Mouse (Mus musculus) Patski (cell line): Measurements from ENCODE around the gene Kcnip1. TPM values are rescaled to one million over a fixed set of nuclear protein-coding genes. Genes with fewer than 3 reads are reported as not detected.

ENCODE experiments used
- ATAC-seq: fragments of 100-300 bp; one replicate; pipeline ENCODE4 v1.8.0; 2021
- CTCF ChIA-PET: fragments of 350-600 bp; sonication (Branson Sonifier 250); formaldehyde crosslinking; loops from one replicate; lab custom pipeline; 2022; ENCODE audit warnings: inconsistent platforms; lab: Charles Lee
- POLR2A ChIA-PET: fragments of 350-600 bp; sonication (Branson Sonifier 250); formaldehyde crosslinking; loops from one replicate; lab custom pipeline; 2022; ENCODE audit warnings: antibody characterized with exemption, inconsistent platforms; lab: Charles Lee
- DNase-seq: peaks from one replicate; pipeline ENCODE4 v3.0.0-alpha.2; 2011; ENCODE audit warnings: low read depth, low spot score
- H3K27me3 ChIP-seq: fragments of 371-371 bp; one replicate; pipeline ENCODE4 v1.5.1; 2021
- CTCF ChIP-seq: fragments of 100-300 bp; IDR thresholded peaks from one replicate; pipeline ENCODE4 v1.5.1; 2021
- in situ Hi-C: fragments of 300-500 bp; cut with MboI; formaldehyde crosslinking; loops from 3 replicates; pipeline ENCODE4 v1.11.1; 2018; ENCODE audit warnings: low pct_unique_long_range_greater_than_20kb, mixed read lengths
- polyA plus RNA-seq: library from polyadenylated mRNA; unstranded; gene quantifications from one replicate; pipeline ENCODE4 v1.2.3, GENCODE M21; 2021

Gene Kcnip1
- polyA plus RNA-seq, 1 experiment from 2014 or later = not detected

- TF ChIP-seq CTCF = no peak
- ChIA-PET CTCF (interaction anchor here (1.1 kb wide), 1 partner anchor 8 kb away, joined by 4 read pairs; no protein-coding TSS in a partner anchor), POLR2A (no interaction called here)
- DNase-seq (no peak), ATAC-seq (peak; percentile 53)
- no peaks in the 10 kb centered on the region for H3K27me3 ChIP-seq
- in situ Hi-C loops = no loop called here
Measured at GRCm38 (mm10) chr11:33818861-33819503, 174.0 kb downstream of the Kcnip1 start.

GRCm38 (mm10) chr11:33816020-33816419 is 176.9 kb downstream of the Kcnip1 start:
- no peaks in the 10 kb centered on the region for H3K27me3 ChIP-seq
- ChIA-PET POLR2A (interaction anchor here (0.8 kb wide), 1 partner anchor 9 kb away, joined by 3 read pairs; no protein-coding TSS in a partner anchor), CTCF (no interaction called here)
- no peak for TF ChIP-seq CTCF
- no peak for DNase-seq
- in situ Hi-C loops = no loop called here
- ATAC-seq = peak; percentile 6

GRCm38 (mm10) chr11:33810105-33810504 is 182.8 kb downstream of the Kcnip1 start:
- ATAC-seq (no peak), DNase-seq (no peak)
- in situ Hi-C loops = no loop called here
- POLR2A ChIA-PET = no interaction called here
- CTCF ChIA-PET = interaction anchor here (1.9 kb wide), 1 partner anchor 16 kb away, joined by 6 read pairs; no protein-coding TSS in a partner anchor
- H3K27me3 ChIP-seq = peaks cover 9% of the 10 kb centered on the region
- no peak for TF ChIP-seq CTCF

- no peak for DNase-seq
- H3K27me3 ChIP-seq = peaks cover 9% of the 10 kb centered on the region
- no peak for TF ChIP-seq CTCF
- no peak for ATAC-seq
- CTCF ChIA-PET = no interaction called here
- POLR2A ChIA-PET = no interaction called here
- in situ Hi-C loops = no loop called here
Measured at GRCm38 (mm10) chr11:33803093-33803492, 189.9 kb downstream of the Kcnip1 start.

GRCm38 (mm10) chr11:33800436-33801088 is 192.4 kb downstream of the Kcnip1 start:
- CTCF ChIA-PET = no interaction called here
- in situ Hi-C loops = no loop called here
- POLR2A ChIA-PET = no interaction called here
- H3K27me3 ChIP-seq = no peaks in the 10 kb centered on the region
- DNase-seq = no peak
- ATAC-seq = no peak
- TF ChIP-seq CTCF = no peak

GRCm38 (mm10) chr11:33799933-33800332 is 193.0 kb downstream of the Kcnip1 start:
- CTCF ChIA-PET = no interaction called here
- TF ChIP-seq CTCF = no peak
- in situ Hi-C loops = no loop called here
- peak; percentile 17 for DNase-seq
- POLR2A ChIA-PET = no interaction called here
- peak; percentile 71 for ATAC-seq
- H3K27me3 ChIP-seq = no peaks in the 10 kb centered on the region

GRCm38 (mm10) chr11:33798094-33798648 is 194.8 kb downstream of the Kcnip1 start:
- TF ChIP-seq CTCF = no peak
- POLR2A ChIA-PET = interaction anchor here (0.7 kb wide), 1 partner anchor 32 kb away, joined by 3 read pairs; no protein-coding TSS in a partner anchor
- ATAC-seq (no peak), DNase-seq (no peak)
- H3K27me3 ChIP-seq = peaks cover 4% of the 10 kb centered on the region
- CTCF ChIA-PET = no interaction called here
- in situ Hi-C loops = no loop called here

- ChIA-PET CTCF (no interaction called here), POLR2A (no interaction called here)
- DNase-seq (no peak), ATAC-seq (peak; percentile 26)
- peaks cover 11% of the 10 kb centered on the region for H3K27me3 ChIP-seq
- TF ChIP-seq CTCF = no peak
- in situ Hi-C loops = no loop called here
Measured at GRCm38 (mm10) chr11:33787362-33787761, 205.6 kb downstream of the Kcnip1 start.

GRCm38 (mm10) chr11:33786572-33786971 is 206.4 kb downstream of the Kcnip1 start:
- ChIA-PET CTCF (no interaction called here), POLR2A (no interaction called here)
- in situ Hi-C loops = no loop called here
- peaks cover 11% of the 10 kb centered on the region for H3K27me3 ChIP-seq
- DNase-seq (no peak), ATAC-seq (no peak)
- TF ChIP-seq CTCF = no peak

- no peak for DNase-seq
- TF ChIP-seq CTCF = no peak
- POLR2A ChIA-PET = no interaction called here
- no peak for ATAC-seq
- CTCF ChIA-PET = interaction anchor here (1.3 kb wide), 1 partner anchor 13 kb away, joined by 3 read pairs; no protein-coding TSS in a partner anchor
- in situ Hi-C loops = no loop called here
- peaks cover 26% of the 10 kb centered on the region for H3K27me3 ChIP-seq
Measured at GRCm38 (mm10) chr11:33781561-33781971, 211.4 kb downstream of the Kcnip1 start.

- in situ Hi-C loops = no loop called here
- no peak for ATAC-seq
- DNase-seq = no peak
- CTCF ChIA-PET = interaction anchor here (1.3 kb wide), 1 partner anchor 11 kb away, joined by 3 read pairs; no protein-coding TSS in a partner anchor
- peaks cover 22% of the 10 kb centered on the region for H3K27me3 ChIP-seq
- POLR2A ChIA-PET = no interaction called here
- TF ChIP-seq CTCF = no peak
Measured at GRCm38 (mm10) chr11:33780263-33780662, 212.7 kb downstream of the Kcnip1 start.
